Comparison of ENCODE assay signal across 3 mouse cellular contexts in the genomic region with DNA sequence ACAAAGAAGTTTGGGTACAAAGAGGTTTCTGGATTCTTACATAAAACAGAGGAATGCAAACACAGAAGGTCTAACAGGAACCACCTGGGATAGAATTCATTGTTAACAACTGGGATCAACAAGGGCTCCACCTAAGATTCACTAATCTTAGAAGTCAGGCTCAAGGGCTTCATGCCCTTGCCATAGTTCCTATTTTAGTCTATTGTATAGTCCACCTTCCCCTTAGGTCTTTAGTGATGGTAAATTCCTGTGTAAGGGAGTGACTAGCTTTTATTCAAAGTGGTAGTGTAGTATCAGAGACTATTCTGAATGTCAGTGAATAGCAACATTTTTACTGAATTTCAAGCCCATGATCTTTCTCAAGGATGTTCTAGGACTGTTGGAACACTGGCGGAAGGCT.
A peak's percentile ranks its signal among the peaks of the same experiment; 100 is the strongest.
DNase-seq lines count a peak whose midpoint lies in the region.

No protein-coding gene starts in this region.

- peak; percentile 50 for DNase-seq in ES-CJ7 (ENCODE audit: low read depth, low spot score)
- peak; percentile 88 for DNase-seq in R1 (ENCODE audit: low read depth, low spot score)
- peak; percentile 85 for DNase-seq in ZHBTc4 (ENCODE audit: low read depth, low spot score)
